Mouse (Mus musculus) heart, embryonic 11.5 days (tissue): ENCODE data around the gene Ppt1. TPM values are rescaled to one million over a fixed set of nuclear protein-coding genes. Genes with fewer than 3 reads are reported as not detected.

Source experiments
- ATAC-seq: fragments of 200-750 bp; cut with Nextera tagmentation; replicated peaks from 2 replicates; pipeline ENCODE4 v1.8.0; 2017; ENCODE audit warnings: moderate library complexity; ENCODE audit not compliant: insufficient number of reproducible peaks, low FRiP score, low TSS enrichment
- H3K27ac ChIP-seq: fragments of 300-500 bp; sonication (generic); 2 replicates; pipeline ENCODE4 v1.5.1; 2014; ENCODE audit warnings: mild to moderate bottlenecking, low read depth, low read length
- H3K27me3 ChIP-seq: fragments of 300-500 bp; sonication (generic); 2 replicates; pipeline ENCODE4 v1.6.1; 2014; ENCODE audit warnings: mild to moderate bottlenecking, low read length, mixed read lengths; ENCODE audit not compliant: control insufficient read depth, insufficient read depth
- H3K36me3 ChIP-seq: fragments of 300-500 bp; sonication (generic); 2 replicates; pipeline ENCODE4 v1.6.1; 2014; ENCODE audit warnings: mild to moderate bottlenecking, low read length, moderate library complexity, mixed read lengths; ENCODE audit not compliant: control insufficient read depth, insufficient read depth
- H3K4me1 ChIP-seq: fragments of 300-500 bp; sonication (generic); 2 replicates; pipeline ENCODE4 v1.6.1; 2014; ENCODE audit warnings: low read length; ENCODE audit not compliant: control insufficient read depth, insufficient read depth
- H3K4me2 ChIP-seq: fragments of 300-500 bp; sonication (generic); 2 replicates; pipeline ENCODE4 v1.6.1; 2014; ENCODE audit warnings: mild to moderate bottlenecking, moderate library complexity
- H3K4me3 ChIP-seq: fragments of 300-500 bp; sonication (generic); 2 replicates; pipeline ENCODE4 v1.5.1; 2014; ENCODE audit warnings: low read depth, low read length
- H3K9ac ChIP-seq: fragments of 300-500 bp; sonication (generic); 2 replicates; pipeline ENCODE4 v1.6.1; 2014; ENCODE audit warnings: mild to moderate bottlenecking, low read depth, low read length, moderate library complexity
- H3K9me3 ChIP-seq: fragments of 300-500 bp; sonication (generic); replicated peaks from 2 replicates; pipeline ENCODE4 v1.6.1; 2016; ENCODE audit warnings: low read length; ENCODE audit not compliant: control insufficient read depth
- WGBS: fragments of 180-500 bp; shearing (Covaris S2); extraction: QIAGEN DNeasy Blood & Tissue Kit; methylation state at CpG from one replicate; pipeline ENCODE4 v1.1.7; 2014; ENCODE audit not compliant: insufficient replicate concordance; 5-methylcytosine and 5-hydroxymethylcytosine counted together
- polyA plus RNA-seq: library from polyadenylated mRNA; unstranded; fragments of >200 nt; fragmentation: Nextera tagmentation; extraction: Ambion mirVana; gene quantifications from 2 replicates; pipeline ENCODE4 v1.2.1, GENCODE M21; 2014

Ppt1 gene
- polyA plus RNA-seq, 1 experiment from 2014 or later = 61.8 TPM

- no peak overlapping the region for H3K4me3 ChIP-seq
- no peaks in the 10 kb centered on the region for H3K4me1 ChIP-seq
- no peak overlapping the region for H3K9ac ChIP-seq
- no peaks in the 10 kb centered on the region for H3K27me3 ChIP-seq
- H3K36me3 ChIP-seq = peaks cover 22% of the 10 kb centered on the region
- H3K9me3 ChIP-seq = no peaks in the 10 kb centered on the region
- ATAC-seq = no peak
- WGBS = 87% methylated on average over 4 of the region's 4 CpGs
- H3K4me2 ChIP-seq = no peak overlapping the region
- no peak overlapping the region for H3K27ac ChIP-seq
Observed at GRCm38 (mm10) chr4:122854770-122855169, 18.7 kb downstream of the Ppt1 start.

GRCm38 (mm10) chr4:122857909-122858308, 21.9 kb downstream of the Ppt1 start:
- no peaks in the 10 kb centered on the region for H3K27me3 ChIP-seq
- WGBS = 64% methylated on average over 2 of the region's 2 CpGs
- peaks cover 28% of the 10 kb centered on the region for H3K36me3 ChIP-seq

GRCm38 (mm10) chr4:122859096-122859674, 23.1 kb downstream of the Ppt1 start:
- ATAC-seq = no peak
- Histone ChIP-seq H3K9ac (no peak overlapping the region), H3K9me3 (no peaks in the 10 kb centered on the region), H3K4me1 (no peaks in the 10 kb centered on the region), H3K27me3 (no peaks in the 10 kb centered on the region), H3K4me3 (no peak overlapping the region), H3K36me3 (peaks cover 32% of the 10 kb centered on the region), H3K4me2 (no peak overlapping the region), H3K27ac (no peak overlapping the region)
- WGBS = 63% methylated on average over 6 of the region's 6 CpGs

More at GRCm38 (mm10) chr4:122857909-122858308, 21.9 kb downstream of the Ppt1 start:
- H3K27ac ChIP-seq = no peak overlapping the region
- no peak overlapping the region for H3K4me2 ChIP-seq
- H3K4me1 ChIP-seq = no peaks in the 10 kb centered on the region
- no peaks in the 10 kb centered on the region for H3K9me3 ChIP-seq
- no peak overlapping the region for H3K4me3 ChIP-seq
- no peak for ATAC-seq
- H3K9ac ChIP-seq = no peak overlapping the region

- Histone ChIP-seq H3K4me3 (no peak overlapping the region), H3K4me2 (no peak overlapping the region), H3K27ac (no peak overlapping the region), H3K4me1 (no peaks in the 10 kb centered on the region), H3K36me3 (peaks cover 45% of the 10 kb centered on the region), H3K27me3 (no peaks in the 10 kb centered on the region), H3K9ac (no peak overlapping the region), H3K9me3 (no peaks in the 10 kb centered on the region)
- WGBS = 91% methylated on average over 4 of the region's 4 CpGs
- ATAC-seq = no peak
Observed at GRCm38 (mm10) chr4:122861836-122862235, 25.8 kb downstream of the Ppt1 start.

- peaks cover 45% of the 10 kb centered on the region for H3K36me3 ChIP-seq
- WGBS = 71% methylated on average over 1 of the region's 1 CpGs
- no peak overlapping the region for H3K4me3 ChIP-seq
- no peak overlapping the region for H3K9ac ChIP-seq
- H3K4me1 ChIP-seq = peaks cover 2% of the 10 kb centered on the region; the same call in 1 of the 2 replicates
- no peaks in the 10 kb centered on the region for H3K9me3 ChIP-seq
- no peaks in the 10 kb centered on the region for H3K27me3 ChIP-seq
- H3K4me2 ChIP-seq = no peak overlapping the region
- no peak overlapping the region for H3K27ac ChIP-seq
- no peak for ATAC-seq
Observed at GRCm38 (mm10) chr4:122868041-122868440, 32.0 kb downstream of the Ppt1 start.

GRCm38 (mm10) chr4:122870027-122870426, 34.0 kb downstream of the Ppt1 start:
- ATAC-seq = no peak
- no peak overlapping the region for H3K4me3 ChIP-seq
- no peaks in the 10 kb centered on the region for H3K27me3 ChIP-seq
- no peak overlapping the region for H3K27ac ChIP-seq
- no peak overlapping the region for H3K9ac ChIP-seq
- peaks cover 6% of the 10 kb centered on the region; the same call in 1 of the 2 replicates for H3K4me1 ChIP-seq
- H3K36me3 ChIP-seq = peaks cover 34% of the 10 kb centered on the region
- H3K4me2 ChIP-seq = no peak overlapping the region
- H3K9me3 ChIP-seq = no peaks in the 10 kb centered on the region

- H3K4me2 ChIP-seq = no peak overlapping the region
- H3K27me3 ChIP-seq = no peaks in the 10 kb centered on the region
- no peak overlapping the region for H3K9ac ChIP-seq
- no peaks in the 10 kb centered on the region for H3K9me3 ChIP-seq
- peaks cover 6% of the 10 kb centered on the region; the same call in 1 of the 2 replicates for H3K4me1 ChIP-seq
- no peak overlapping the region for H3K27ac ChIP-seq
- ATAC-seq = no peak
- H3K36me3 ChIP-seq = peaks cover 30% of the 10 kb centered on the region
- no peak overlapping the region for H3K4me3 ChIP-seq
- 84% methylated on average over 5 of the region's 5 CpGs for WGBS
Observed at GRCm38 (mm10) chr4:122870741-122871140, 34.7 kb downstream of the Ppt1 start.

- WGBS = 84% methylated on average over 11 of the region's 11 CpGs
- no peak overlapping the region for H3K27ac ChIP-seq
- no peaks in the 10 kb centered on the region for H3K9me3 ChIP-seq
- peaks cover 26% of the 10 kb centered on the region for H3K36me3 ChIP-seq
- no peak for ATAC-seq
- no peak overlapping the region for H3K4me3 ChIP-seq
- H3K4me2 ChIP-seq = no peak overlapping the region
- no peaks in the 10 kb centered on the region for H3K27me3 ChIP-seq
- peaks cover 6% of the 10 kb centered on the region; the same call in 1 of the 2 replicates for H3K4me1 ChIP-seq
- H3K9ac ChIP-seq = no peak overlapping the region
Observed at GRCm38 (mm10) chr4:122871269-122871668, 35.2 kb downstream of the Ppt1 start.

GRCm38 (mm10) chr4:122871989-122872388, 35.9 kb downstream of the Ppt1 start:
- no peak for ATAC-seq
- Histone ChIP-seq H3K4me2 (no peak overlapping the region), H3K4me3 (no peak overlapping the region), H3K27ac (no peak overlapping the region), H3K36me3 (peaks cover 26% of the 10 kb centered on the region), H3K4me1 (peaks cover 6% of the 10 kb centered on the region; the same call in 1 of the 2 replicates), H3K27me3 (no peaks in the 10 kb centered on the region), H3K9me3 (no peaks in the 10 kb centered on the region), H3K9ac (no peak overlapping the region)
- WGBS = 72% methylated on average over 2 of the region's 2 CpGs
